14 mouse cellular contexts compared by ENCODE assay signal in the genomic region with DNA sequence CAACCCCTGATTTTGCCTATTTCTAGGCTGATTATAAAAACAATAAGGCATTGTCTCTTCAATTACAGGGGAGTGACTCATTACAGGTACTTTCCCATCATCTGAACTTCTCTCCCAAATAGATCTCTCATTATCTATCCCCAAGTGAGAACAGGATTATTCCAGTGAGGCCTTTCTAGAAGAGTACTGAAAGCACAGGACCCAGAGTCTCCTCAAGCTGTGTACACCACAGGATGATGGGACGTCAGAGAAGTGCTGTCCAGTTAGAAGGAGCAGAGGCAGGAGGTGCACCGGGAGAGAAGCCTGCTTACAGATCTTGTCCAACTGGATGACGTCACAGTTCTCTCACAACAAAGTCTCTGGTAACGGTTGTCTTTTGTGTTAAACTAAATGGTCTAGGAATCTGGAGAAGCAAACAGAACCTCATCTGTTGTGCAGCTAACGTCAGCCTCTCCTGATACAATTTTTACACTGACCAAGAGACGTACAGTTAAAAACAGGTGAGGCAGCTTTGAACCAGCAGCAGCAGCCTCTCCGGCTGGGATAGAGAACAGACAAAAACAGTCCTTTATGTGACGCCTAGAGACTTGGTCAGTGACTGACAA.
"Had no signal": no experiment of that assay in that cellular context is flagged by ENCODE, and none has a peak within 500 bp of the region (broad histone marks: within the 10 kb centered on the region; RNA-seq: fewer than 3 reads in every experiment).

No protein-coding gene starts in this region.

- DNase-seq: gastrocnemius, adult 2 months; gastrocnemius, postnatal 10 days; gastrocnemius, postnatal 25 days; heart, postnatal 14 days; heart, postnatal 36 days; kidney, adult 11 months; kidney, adult 2 months; kidney, adult 9 months; kidney, postnatal 14 days; kidney, postnatal 36 days; layer of hippocampus, adult 9-11 months; layer of hippocampus, postnatal 36 days; left cerebral cortex, postnatal 4 days; liver, embryonic 13.5 days had no signal
